Mouse (Mus musculus) Patski (cell line): ENCODE measurements around the gene Foxs1. TPM values are rescaled to one million over a fixed set of nuclear protein-coding genes. Genes with fewer than 3 reads are reported as not detected.

Experiments used
- ATAC-seq: fragments of 100-300 bp; one replicate; pipeline ENCODE4 v1.8.0; 2021
- CTCF ChIA-PET: fragments of 350-600 bp; sonication (Branson Sonifier 250); formaldehyde crosslinking; loops from one replicate; lab custom pipeline; 2022; ENCODE audit warnings: inconsistent platforms; lab: Charles Lee
- POLR2A ChIA-PET: fragments of 350-600 bp; sonication (Branson Sonifier 250); formaldehyde crosslinking; loops from one replicate; lab custom pipeline; 2022; ENCODE audit warnings: antibody characterized with exemption, inconsistent platforms; lab: Charles Lee
- DNase-seq: peaks from one replicate; pipeline ENCODE4 v3.0.0-alpha.2; 2011; ENCODE audit warnings: low read depth, low spot score
- H3K27me3 ChIP-seq: fragments of 371-371 bp; one replicate; pipeline ENCODE4 v1.5.1; 2021
- CTCF ChIP-seq: fragments of 100-300 bp; IDR thresholded peaks from one replicate; pipeline ENCODE4 v1.5.1; 2021
- in situ Hi-C: fragments of 300-500 bp; cut with MboI; formaldehyde crosslinking; loops from 3 replicates; pipeline ENCODE4 v1.11.1; 2018; ENCODE audit warnings: low pct_unique_long_range_greater_than_20kb, mixed read lengths
- polyA plus RNA-seq: library from polyadenylated mRNA; unstranded; gene quantifications from one replicate; pipeline ENCODE4 v1.2.3, GENCODE M21; 2021

Gene Foxs1
- polyA plus RNA-seq, 1 experiment from 2014 or later: 0.04 TPM

- in situ Hi-C loops: no loop called here
- DNase-seq (no peak), ATAC-seq (no peak)
- TF ChIP-seq CTCF: no peak
- H3K27me3 ChIP-seq: no peaks in the 10 kb centered on the region
- ChIA-PET CTCF (no interaction called here), POLR2A (no interaction called here)
Observed at GRCm38 (mm10) chr2:152884101-152884645, 48.8 kb downstream of the Foxs1 start.

Other genes starting within 250 kb of the Foxs1 start
- gene Mcts2, start 246.2 kb downstream of the Foxs1 start, polyA plus RNA-seq: 19.9 TPM
- gene Id1, start 197.0 kb downstream of the Foxs1 start, polyA plus RNA-seq: 117 TPM
- gene Cox4i2, start 179.0 kb downstream of the Foxs1 start, polyA plus RNA-seq: 0.14 TPM
- 133 TPM for gene Bcl2l1, start 101.5 kb downstream of the Foxs1 start, polyA plus RNA-seq
- 55.7 TPM for gene Tpx2, start 85.2 kb downstream of the Foxs1 start, polyA plus RNA-seq
- gene Mylk2, start 21.9 kb downstream of the Foxs1 start, polyA plus RNA-seq: 0.08 TPM
- gene Dusp15, start 18.5 kb upstream of the Foxs1 start, polyA plus RNA-seq: 0.36 TPM
- 0.45 TPM for gene Ttll9, start 29.3 kb upstream of the Foxs1 start, polyA plus RNA-seq
- 131 TPM for gene Pdrg1, start 82.2 kb upstream of the Foxs1 start, polyA plus RNA-seq
- not detected for gene Xkr7, start 98.6 kb upstream of the Foxs1 start, polyA plus RNA-seq
- not detected for gene Ccm2l, start 132.7 kb upstream of the Foxs1 start, polyA plus RNA-seq
- 1.3 TPM for gene Hck, start 175.3 kb upstream of the Foxs1 start, polyA plus RNA-seq
- 95.3 TPM for gene Tm9sf4, start 228.1 kb upstream of the Foxs1 start, polyA plus RNA-seq